Mouse (Mus musculus) cortical plate, adult 2 months (tissue): ENCODE results near the gene Plppr4.

ENCODE experiments used
- CTCF ChIP-seq: fragments of 200-500 bp; IDR thresholded peaks from 2 replicates; pipeline ENCODE4 v1.5.1; 2011; ENCODE audit warnings: mild to moderate bottlenecking, control low read depth, low read length; ENCODE audit not compliant: insufficient read depth; ENCODE audit errors: extremely low read depth
- POLR2A ChIP-seq: fragments of 200-500 bp; IDR thresholded peaks from 2 replicates; pipeline ENCODE4 v1.6.1; 2011; ENCODE audit warnings: mild to moderate bottlenecking, low read length, control low read depth; ENCODE audit not compliant: insufficient read depth; ENCODE audit errors: extremely low read depth

GRCm38 (mm10) chr3:117360528-117360927, at the start of gene Plppr4:
- TF ChIP-seq CTCF (no peak), POLR2A (no peak)
